Mouse (Mus musculus) CD8-positive naive resting alpha-beta T cell, adult 57 days (primary cell): ENCODE results near the gene Trmt5. TPM values are rescaled to one million over a fixed set of nuclear protein-coding genes. Genes with fewer than 3 reads are reported as not detected.

Experiments used
- total RNA-seq: library from RNA; stranded (reverse); gene quantifications from one replicate; pipeline ENCODE4 v1.2.4, GENCODE M21; 2023

Trmt5 gene
- 15.8 TPM for total RNA-seq

GRCm38 (mm10) chr12:73286287-73287092, at the start of gene Trmt5, which contains the start of gene Slc38a6:
Gene Trmt5, minus strand, starts transcription at chr12:73286710.
Gene Slc38a6, plus strand, starts transcription at chr12:73286779.

Other genes with a start within 250 kb of the Trmt5 start
- 0.24 TPM for gene Six1, start 232.8 kb downstream of the Trmt5 start, total RNA-seq
- gene Six4, start 173.3 kb downstream of the Trmt5 start, total RNA-seq = 0.09 TPM
- 18.1 TPM for gene Mnat1, start 163.0 kb downstream of the Trmt5 start, total RNA-seq
- gene Slc38a6, start 69 bp upstream of the Trmt5 start, total RNA-seq = 21.7 TPM